Mouse (Mus musculus) midbrain, embryonic 16.5 days (tissue): ENCODE results near the gene Adamtsl1. TPM values are rescaled to one million over a fixed set of nuclear protein-coding genes. Genes with fewer than 3 reads are reported as not detected.
A peak's percentile ranks its signal among the peaks of the same experiment; 100 is the strongest.

Experiments
- ATAC-seq: fragments of 200-750 bp; cut with Nextera tagmentation; 2 replicates; pipeline ENCODE4 v1.8.0; 2017; ENCODE audit warnings: moderate TSS enrichment
- H3K27ac ChIP-seq: fragments of 300-500 bp; sonication (generic); 2 replicates; pipeline ENCODE4 v1.5.1; 2014; ENCODE audit warnings: mild to moderate bottlenecking, low read length, mixed read lengths
- H3K27me3 ChIP-seq: fragments of 300-500 bp; sonication (generic); 2 replicates; pipeline ENCODE4 v1.6.1; 2014; ENCODE audit warnings: low read depth, low read length, mixed read lengths; ENCODE audit not compliant: control insufficient read depth, insufficient read depth
- H3K36me3 ChIP-seq: fragments of 300-500 bp; sonication (generic); 2 replicates; pipeline ENCODE4 v1.6.1; 2014; ENCODE audit warnings: mild to moderate bottlenecking, low read length, moderate library complexity, mixed read lengths; ENCODE audit not compliant: control insufficient read depth, insufficient read depth
- H3K4me1 ChIP-seq: fragments of 300-500 bp; sonication (generic); 2 replicates; pipeline ENCODE4 v1.6.1; 2014; ENCODE audit warnings: mild to moderate bottlenecking, low read length, mixed read lengths; ENCODE audit not compliant: control insufficient read depth, insufficient read depth
- H3K4me2 ChIP-seq: fragments of 300-500 bp; sonication (generic); 2 replicates; pipeline ENCODE4 v1.6.1; 2014; ENCODE audit warnings: mild to moderate bottlenecking, low read length, mixed read lengths
- H3K4me3 ChIP-seq: fragments of 300-500 bp; sonication (generic); 2 replicates; pipeline ENCODE4 v1.5.1; 2014; ENCODE audit warnings: low read depth, mild to moderate bottlenecking, low read length, moderate library complexity, mixed read lengths
- H3K9ac ChIP-seq: fragments of 300-500 bp; sonication (generic); 2 replicates; pipeline ENCODE4 v1.6.1; 2014; ENCODE audit warnings: low read depth, low read length, mixed read lengths
- H3K9me3 ChIP-seq: fragments of 300-500 bp; sonication (generic); replicated peaks from 2 replicates; pipeline ENCODE4 v1.6.1; 2014; ENCODE audit warnings: mild to moderate bottlenecking, low read length, mixed read lengths; ENCODE audit not compliant: control insufficient read depth, poor library complexity, severe bottlenecking
- WGBS: fragments of 180-500 bp; shearing (Covaris S2); extraction: QIAGEN DNeasy Blood & Tissue Kit; methylation state at CpG from one replicate; pipeline ENCODE4 v1.1.7; 2014; 5-methylcytosine and 5-hydroxymethylcytosine counted together
- polyA plus RNA-seq: library from polyadenylated mRNA; unstranded; fragments of >200 nt; fragmentation: Nextera tagmentation; extraction: Ambion mirVana; gene quantifications from 2 replicates; pipeline ENCODE4 v1.2.1, GENCODE M21; 2015

The Adamtsl1 gene
- polyA plus RNA-seq, 1 experiment from 2014 or later = 8.2 TPM

DNA sequence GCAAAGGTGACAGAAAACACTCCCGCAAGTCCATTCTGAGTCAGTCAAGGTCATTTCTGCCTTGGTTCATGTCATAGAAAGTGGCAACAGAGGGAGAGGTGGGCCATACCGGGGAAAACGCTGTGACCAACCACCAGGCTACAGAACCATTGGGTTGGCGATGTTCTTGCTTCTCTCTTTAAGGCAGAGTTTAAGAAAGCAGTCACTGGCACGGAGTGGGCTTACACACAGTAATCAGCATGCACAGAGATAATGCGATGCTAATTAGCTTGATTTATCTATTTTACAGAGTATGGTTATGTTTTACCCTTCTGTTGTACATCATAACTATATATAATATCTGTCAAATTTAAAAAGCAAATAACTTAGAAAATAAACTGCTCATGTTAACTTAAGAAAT is 531.5 kb downstream of the Adamtsl1 start:
- no peak overlapping the region for H3K4me2 ChIP-seq
- H3K36me3 ChIP-seq = no peaks in the 10 kb centered on the region
- peaks cover 3% of the 10 kb centered on the region; the same call in 1 of the 2 replicates for H3K4me1 ChIP-seq
- no peak overlapping the region for H3K9ac ChIP-seq
- H3K27me3 ChIP-seq = no peaks in the 10 kb centered on the region
- ATAC-seq = no peak
- 81% methylated on average over 6 of the region's 6 CpGs for WGBS
- no peak overlapping the region for H3K27ac ChIP-seq
- no peaks in the 10 kb centered on the region for H3K9me3 ChIP-seq
- H3K4me3 ChIP-seq = no peak overlapping the region

DNA sequence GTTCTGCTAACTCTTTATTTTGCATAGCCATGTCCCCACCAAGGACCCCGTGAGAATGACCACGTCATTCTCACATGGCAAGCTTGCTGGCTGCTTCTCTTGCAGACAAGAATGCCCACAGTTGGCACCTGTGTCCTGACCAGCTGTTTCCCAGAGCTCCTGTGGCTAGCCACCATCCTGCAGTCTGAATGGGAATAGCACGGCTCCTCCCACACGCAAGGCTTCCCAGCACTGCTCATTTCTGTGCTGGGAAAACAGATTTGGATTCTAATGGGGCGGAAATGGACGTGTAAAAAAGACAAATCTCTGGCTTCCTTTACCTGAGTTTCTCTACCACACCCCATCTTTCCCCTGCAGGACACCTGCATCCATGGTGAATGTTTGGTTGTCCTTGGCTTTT is 531.9 kb downstream of the Adamtsl1 start:
- Histone ChIP-seq H3K4me2 (no peak overlapping the region), H3K9me3 (no peaks in the 10 kb centered on the region), H3K27me3 (no peaks in the 10 kb centered on the region), H3K36me3 (no peaks in the 10 kb centered on the region), H3K27ac (no peak overlapping the region), H3K4me3 (no peak overlapping the region), H3K9ac (no peak overlapping the region), H3K4me1 (peaks cover 3% of the 10 kb centered on the region; the same call in 1 of the 2 replicates)
- 0 out of 2 replicates have a peak, but pooled peaks have one; percentile 39 for ATAC-seq
- WGBS = 60% methylated on average over 6 of the region's 6 CpGs

GRCm38 (mm10) chr4:86046881-86047280 is 532.9 kb downstream of the Adamtsl1 start:
- Histone ChIP-seq H3K27ac (no peak overlapping the region), H3K4me3 (no peak overlapping the region), H3K4me2 (no peak overlapping the region), H3K36me3 (no peaks in the 10 kb centered on the region), H3K9me3 (no peaks in the 10 kb centered on the region), H3K4me1 (no peaks in the 10 kb centered on the region), H3K9ac (no peak overlapping the region), H3K27me3 (no peaks in the 10 kb centered on the region)
- ATAC-seq = no peak
- 87% methylated on average over 1 of the region's 1 CpGs for WGBS

- peak overlapping the region; percentile 53 for H3K4me3 ChIP-seq
- 0% methylated on average over 20 of the region's 20 CpGs for WGBS
- H3K27ac ChIP-seq = peak overlapping the region; percentile 75
- no peaks in the 10 kb centered on the region for H3K9me3 ChIP-seq
- H3K36me3 ChIP-seq = no peaks in the 10 kb centered on the region
- H3K9ac ChIP-seq = peak overlapping the region; percentile 64
- peak; percentile 98 for ATAC-seq
- H3K4me1 ChIP-seq = peaks cover 3% of the 10 kb centered on the region; the same call in 1 of the 2 replicates
- H3K27me3 ChIP-seq = no peaks in the 10 kb centered on the region
- peak overlapping the region; percentile 82 for H3K4me2 ChIP-seq
These were observed 539.7 kb downstream of the Adamtsl1 start for GRCm38 (mm10) chr4:86053487-86054237.

DNA sequence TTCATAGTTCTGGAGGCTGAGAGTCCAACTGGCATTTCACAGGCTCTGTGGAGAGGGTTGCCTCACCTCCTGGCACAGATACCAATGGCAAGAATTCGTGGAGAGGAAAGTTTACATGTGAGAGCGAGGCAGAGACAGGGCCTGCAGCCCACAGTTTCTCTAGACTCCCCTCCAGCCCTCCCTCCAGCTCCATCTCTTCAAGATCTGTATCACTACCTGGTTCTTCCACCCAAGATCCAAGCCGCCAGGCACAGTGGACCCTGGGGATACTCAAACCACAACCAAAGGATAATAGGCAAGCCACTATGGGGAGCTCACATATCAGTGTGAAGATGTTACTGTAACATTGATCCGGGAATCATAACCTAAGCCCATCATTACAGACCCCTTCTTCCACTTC is 546.6 kb downstream of the Adamtsl1 start:
- Histone ChIP-seq H3K4me3 (no peak overlapping the region), H3K36me3 (no peaks in the 10 kb centered on the region), H3K9ac (no peak overlapping the region), H3K4me2 (no peak overlapping the region), H3K4me1 (no peaks in the 10 kb centered on the region), H3K27ac (no peak overlapping the region), H3K27me3 (no peaks in the 10 kb centered on the region), H3K9me3 (no peaks in the 10 kb centered on the region)
- no peak for ATAC-seq
- WGBS = 90% methylated on average over 4 of the region's 4 CpGs

GRCm38 (mm10) chr4:86068376-86068775 is 554.4 kb downstream of the Adamtsl1 start:
- H3K27ac ChIP-seq = no peak overlapping the region
- no peak overlapping the region for H3K9ac ChIP-seq
- ATAC-seq = 0 out of 2 replicates have a peak, but pooled peaks have one; percentile 15
- no peaks in the 10 kb centered on the region for H3K36me3 ChIP-seq
- H3K4me3 ChIP-seq = no peak overlapping the region
- H3K27me3 ChIP-seq = no peaks in the 10 kb centered on the region
- 77% methylated on average over 5 of the region's 5 CpGs for WGBS
- no peak overlapping the region for H3K4me2 ChIP-seq
- H3K9me3 ChIP-seq = no peaks in the 10 kb centered on the region
- H3K4me1 ChIP-seq = peaks cover 4% of the 10 kb centered on the region; the same call in 1 of the 2 replicates

- no peaks in the 10 kb centered on the region for H3K9me3 ChIP-seq
- no peak overlapping the region for H3K4me2 ChIP-seq
- 0 out of 2 replicates have a peak overlapping the region, but pooled peaks have one; percentile 2 for H3K27ac ChIP-seq
- no peaks in the 10 kb centered on the region for H3K36me3 ChIP-seq
- H3K4me3 ChIP-seq = no peak overlapping the region
- peaks cover 4% of the 10 kb centered on the region; the same call in 1 of the 2 replicates for H3K4me1 ChIP-seq
- H3K27me3 ChIP-seq = no peaks in the 10 kb centered on the region
- ATAC-seq = peak; percentile 73
- WGBS = 30% methylated on average over 13 of the region's 13 CpGs
- H3K9ac ChIP-seq = no peak overlapping the region
These were observed 555.1 kb downstream of the Adamtsl1 start for GRCm38 (mm10) chr4:86068875-86069718.

DNA sequence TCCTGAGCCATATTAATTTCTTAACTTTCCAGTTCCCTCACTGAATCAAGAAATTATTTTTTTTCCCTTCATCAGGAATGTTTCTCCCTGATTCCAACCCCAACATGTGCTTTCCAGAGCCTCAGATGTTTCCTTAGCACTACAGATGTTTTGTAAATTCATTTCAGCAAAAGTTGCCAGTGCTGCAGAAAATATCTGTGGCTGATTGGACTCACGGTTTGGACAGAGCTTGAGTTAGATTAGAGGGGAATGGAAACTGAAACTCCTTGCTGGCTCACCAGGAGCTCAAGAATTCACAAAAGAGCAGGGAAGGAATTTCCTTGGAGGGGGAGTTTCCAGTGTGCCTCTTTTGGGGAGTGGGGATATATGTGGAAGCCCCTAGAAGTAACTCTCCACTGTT is 560.9 kb downstream of the Adamtsl1 start:
- H3K4me3 ChIP-seq = no peak overlapping the region
- no peaks in the 10 kb centered on the region for H3K36me3 ChIP-seq
- no peaks in the 10 kb centered on the region for H3K9me3 ChIP-seq
- H3K4me2 ChIP-seq = no peak overlapping the region
- no peak overlapping the region for H3K9ac ChIP-seq
- ATAC-seq = no peak
- H3K27me3 ChIP-seq = no peaks in the 10 kb centered on the region
- no peak overlapping the region for H3K27ac ChIP-seq
- 33% methylated on average over 1 of the region's 1 CpGs for WGBS
- no peaks in the 10 kb centered on the region for H3K4me1 ChIP-seq

- no peaks in the 10 kb centered on the region for H3K27me3 ChIP-seq
- no peak overlapping the region for H3K9ac ChIP-seq
- ATAC-seq = no peak
- no peak overlapping the region for H3K4me3 ChIP-seq
- H3K27ac ChIP-seq = no peak overlapping the region
- no peaks in the 10 kb centered on the region for H3K4me1 ChIP-seq
- no peak overlapping the region for H3K4me2 ChIP-seq
- no peaks in the 10 kb centered on the region for H3K36me3 ChIP-seq
- no peaks in the 10 kb centered on the region for H3K9me3 ChIP-seq
- WGBS = 83% methylated on average over 2 of the region's 2 CpGs
These were observed 563.4 kb downstream of the Adamtsl1 start for GRCm38 (mm10) chr4:86077355-86077754.
